ENCODE assay signal across 8 mouse cellular contexts in genomic region chr8:87962514-87963225, GRCm38 (mm10). TPM values are rescaled to one million over a fixed set of nuclear protein-coding genes. Genes with fewer than 3 reads are reported as not detected.
DNase-seq lines count a peak whose midpoint lies in the region; ATAC-seq lines count a peak whose summit lies in the region.

No protein-coding gene starts in this region.

- DNase-seq in kidney, adult 9 months, result no peak
- peak; percentile 64 for DNase-seq in embryo, embryonic 10 days (ENCODE audit: low spot score)
- peak; percentile 26 for DNase-seq in forelimb bud, embryonic 11.5 days (ENCODE audit: low read depth, low spot score)
- DNase-seq in urinary bladder, adult 2 months (ENCODE audit: low spot score), result no peak
- no peak for DNase-seq in right cerebral cortex, postnatal 36 days (ENCODE audit: low spot score in 2 of 2)

- H3K9me3 ChIP-seq in kidney, embryonic 14.5 days (ENCODE audit: control insufficient read depth, low read length), result no peaks in the 10 kb centered on the region
- no peaks in the 10 kb centered on the region for H3K9me3 ChIP-seq in midbrain, embryonic 12.5 days

- H3K27me3 ChIP-seq in kidney, embryonic 14.5 days (ENCODE audit: control insufficient read depth, insufficient read depth, low read length), result peaks cover 15% of the 10 kb centered on the region
- peaks cover 36% of the 10 kb centered on the region for H3K27me3 ChIP-seq in midbrain, embryonic 12.5 days

- peak overlapping the region; percentile 96 for H3K4me2 ChIP-seq in kidney, embryonic 14.5 days (replicated peaks; ENCODE audit: low read depth, low read length)
- H3K4me2 ChIP-seq in midbrain, embryonic 12.5 days (replicated peaks), result peak overlapping the region; percentile 89

- peaks cover 28% of the 10 kb centered on the region for H3K4me1 ChIP-seq in kidney, embryonic 14.5 days (ENCODE audit: control insufficient read depth, insufficient read depth, low read length)
- peaks cover 42% of the 10 kb centered on the region for H3K4me1 ChIP-seq in midbrain, embryonic 12.5 days

- no peak for ATAC-seq in kidney, embryonic 14.5 days (ENCODE audit: low FRiP score, low TSS enrichment)
- ATAC-seq in midbrain, embryonic 12.5 days (ENCODE audit: low FRiP score, low read depth), result no peak
- no peak for ATAC-seq in megakaryocyte-erythroid progenitor cell, adult 5-6 weeks (replicated peaks; ENCODE audit: low FRiP score, low TSS enrichment, poor library complexity, severe bottlenecking)

- peak overlapping the region; percentile 91 for H3K4me3 ChIP-seq in kidney, embryonic 14.5 days (ENCODE audit: low read length)
- peak overlapping the region; percentile 93 for H3K4me3 ChIP-seq in midbrain, embryonic 12.5 days

- H3K9ac ChIP-seq in kidney, embryonic 14.5 days (ENCODE audit: low read depth, low read length), result peak overlapping the region; percentile 51; the same call in 1 of the 2 replicates
- H3K9ac ChIP-seq in midbrain, embryonic 12.5 days (replicated peaks), result peak overlapping the region; percentile 45; the same call in 1 of the 2 replicates

- no peaks in the 10 kb centered on the region for H3K36me3 ChIP-seq in kidney, embryonic 14.5 days (ENCODE audit: control insufficient read depth, insufficient read depth, low read length)
- H3K36me3 ChIP-seq in midbrain, embryonic 12.5 days, result no peaks in the 10 kb centered on the region

- WGBS in kidney, embryonic 14.5 days, result 4% methylated on average over 26 of the region's 26 CpGs
- 3% methylated on average over 26 of the region's 26 CpGs for WGBS in midbrain, embryonic 12.5 days

- no peak overlapping the region for H3K27ac ChIP-seq in kidney, embryonic 14.5 days (ENCODE audit: low read depth, low read length)
- peak overlapping the region; percentile 62; the same call in 1 of the 2 replicates for H3K27ac ChIP-seq in midbrain, embryonic 12.5 days (replicated peaks)

RNA-seq across cellular contexts. Expression of gene Zfp423, which starts 3.3 kb away (rescaled TPM):
- 15.3 and 18.8 TPM in 2 replicates for polyA plus RNA-seq in kidney, embryonic 14.5 days (2014; fragmentation: Nextera tagmentation; extraction: Ambion mirVana)
- polyA plus RNA-seq in midbrain, embryonic 12.5 days (2016; fragmentation: Nextera tagmentation; extraction: Ambion mirVana), result 47.9 and 60.8 TPM in 2 replicates
- total RNA-seq in megakaryocyte-erythroid progenitor cell, adult 5-6 weeks (2014; fragmentation: Nextera tagmentation), result not detected in 2 replicates
- not detected in 2 replicates for total RNA-seq in megakaryocyte-erythroid progenitor cell, adult 5-6 weeks (2017)
- 18.1 and 20.1 TPM in 2 replicates for polyA plus RNA-seq in urinary bladder, adult 2 months (2012; rRNA removed)

Comparison
In these comparisons a context has a peak if more than half of its experiments do, and no peak if none do; other contexts are left out.
1. DNase-seq: peak in embryo, embryonic 10 days (single experiment) and forelimb bud, embryonic 11.5 days (single experiment); none in kidney, adult 9 months (single experiment), urinary bladder, adult 2 months (single experiment) and right cerebral cortex, postnatal 36 days (0 of 2).